Mouse (Mus musculus) embryonic fibroblast, embryonic 13.5 days (primary cell): ENCODE measurements around the gene Olfr1366. TPM values are rescaled to one million over a fixed set of nuclear protein-coding genes. Genes with fewer than 3 reads are reported as not detected.

Experiments
- H3K27ac ChIP-seq: 2 replicates; pipeline ENCODE4 v1.5.1; 2012; ENCODE audit warnings: low read length, control low read depth, inconsistent platforms; ENCODE audit not compliant: insufficient read depth
- H3K4me1 ChIP-seq: 2 replicates; pipeline ENCODE4 v1.6.1; 2011; ENCODE audit warnings: low read length; ENCODE audit not compliant: control insufficient read depth, insufficient read depth
- H3K4me3 ChIP-seq: 2 replicates; pipeline ENCODE4 v1.5.1; 2011; ENCODE audit warnings: mild to moderate bottlenecking, control low read depth, low read length; ENCODE audit not compliant: insufficient read depth
- CTCF ChIP-seq: IDR thresholded peaks from 2 replicates; pipeline ENCODE4 v1.5.1; 2011; ENCODE audit warnings: mild to moderate bottlenecking, control low read depth, low read length, moderate library complexity, borderline replicate concordance; ENCODE audit not compliant: insufficient read depth
- POLR2A ChIP-seq: IDR thresholded peaks from 2 replicates; pipeline ENCODE4 v1.6.1; 2011; ENCODE audit warnings: low read depth, mild to moderate bottlenecking, control low read depth, low read length, moderate library complexity
- polyA plus RNA-seq: library from polyadenylated mRNA; stranded (reverse); fragments of >200 nt; gene quantifications from 2 replicates; pipeline ENCODE4 v1.2.4, GENCODE M21; 2011; ENCODE audit warnings: low read depth; ENCODE audit not compliant: missing spikeins, insufficient read length

Olfr1366 gene
- polyA plus RNA-seq, 1 experiment = not detected

- TF ChIP-seq CTCF (no peak), POLR2A (no peak)
- H3K4me3 ChIP-seq = no peak within 1 kb of the TSS
- H3K4me1 ChIP-seq = no peaks in the 10 kb centered on the region
- no peak within 1 kb of the TSS for H3K27ac ChIP-seq
Measured at GRCm38 (mm10) chr13:21495080-21495479, 47.5 kb downstream of the Olfr1366 start, which contains the start of gene AK157302. AK157302 (plus strand) TSS chr13:21495223.

GRCm38 (mm10) chr13:21492847-21493246 lies 49.8 kb downstream of the Olfr1366 start:
- H3K4me1 ChIP-seq = no peaks in the 10 kb centered on the region
- no peak overlapping the region for H3K4me3 ChIP-seq
- no peak overlapping the region for H3K27ac ChIP-seq
- TF ChIP-seq POLR2A = no peak
- no peak for TF ChIP-seq CTCF

GRCm38 (mm10) chr13:21486881-21487280 lies 55.7 kb downstream of the Olfr1366 start:
- H3K27ac ChIP-seq = no peak overlapping the region
- H3K4me1 ChIP-seq = no peaks in the 10 kb centered on the region
- TF ChIP-seq POLR2A (no peak), CTCF (no peak)
- H3K4me3 ChIP-seq = no peak overlapping the region

Other genes with a start within 250 kb of the Olfr1366 start
- gene Gpx6, start 230.7 kb downstream of the Olfr1366 start, polyA plus RNA-seq = not detected in 2 replicates
- gene Olfr1367, start 195.9 kb downstream of the Olfr1366 start, polyA plus RNA-seq = not detected in 2 replicates
- gene Zscan12, start 180.0 kb downstream of the Olfr1366 start, polyA plus RNA-seq = 6.2 and 8.7 TPM in 2 replicates
- 52.5 and 60.7 TPM in 2 replicates for gene Zkscan3, start 140.1 kb downstream of the Olfr1366 start, polyA plus RNA-seq
- gene Pgbd1, start 101.8 kb downstream of the Olfr1366 start, polyA plus RNA-seq = 0.77 and 0.92 TPM in 2 replicates
- 28.1 and 38.0 TPM in 2 replicates for gene Zscan26, start 89.1 kb downstream of the Olfr1366 start, polyA plus RNA-seq
- 0.78 and 1.4 TPM in 2 replicates for gene Nkapl, start 74.3 kb downstream of the Olfr1366 start, polyA plus RNA-seq
- gene Zkscan4, start 63.9 kb downstream of the Olfr1366 start, polyA plus RNA-seq = 0.58 and 1.0 TPM in 2 replicates
- not detected in 2 replicates for gene Gm10065, start 63.4 kb downstream of the Olfr1366 start, polyA plus RNA-seq
- gene AK157302, start 47.6 kb downstream of the Olfr1366 start, polyA plus RNA-seq = 0.40 and 0.73 TPM in 2 replicates
- gene Gm11273, start 41.4 kb downstream of the Olfr1366 start, polyA plus RNA-seq = 3.1 TPM in 1 of 2 replicates, not detected in the other
- 12.3 and 15.2 TPM in 2 replicates for gene Zkscan8, start 11.7 kb downstream of the Olfr1366 start, polyA plus RNA-seq
- gene Olfr1535, start 17.1 kb upstream of the Olfr1366 start, polyA plus RNA-seq = 0.12 and 0.44 TPM in 2 replicates
- gene Olfr1364, start 39.0 kb upstream of the Olfr1366 start, polyA plus RNA-seq = not detected in 2 replicates
- not detected in 2 replicates for gene Olfr1362, start 71.2 kb upstream of the Olfr1366 start, polyA plus RNA-seq
- not detected in 2 replicates for gene Olfr11, start 99.7 kb upstream of the Olfr1366 start, polyA plus RNA-seq
- not detected in 2 replicates for gene Olfr1361, start 120.6 kb upstream of the Olfr1366 start, polyA plus RNA-seq
- gene Olfr1360, start 134.6 kb upstream of the Olfr1366 start, polyA plus RNA-seq = not detected in 2 replicates
- gene Olfr1359, start 155.3 kb upstream of the Olfr1366 start, polyA plus RNA-seq = not detected in 2 replicates
- 3.5 TPM in 1 of 2 replicates, not detected in the other for gene Hist1h2bl, start 173.3 kb upstream of the Olfr1366 start, polyA plus RNA-seq
- 5.0 TPM in 1 of 2 replicates, not detected in the other for gene Hist1h2ai, start 173.6 kb upstream of the Olfr1366 start, polyA plus RNA-seq
- 3.4 TPM in 1 of 2 replicates, not detected in the other for gene Hist1h3h, start 174.9 kb upstream of the Olfr1366 start, polyA plus RNA-seq
- gene Hist1h2bm, start 179.2 kb upstream of the Olfr1366 start, polyA plus RNA-seq = 5.5 and 9.1 TPM in 2 replicates
- 2.6 and 4.1 TPM in 2 replicates for gene Hist1h4j, start 192.3 kb upstream of the Olfr1366 start, polyA plus RNA-seq
- 1.9 and 7.3 TPM in 2 replicates for gene Hist1h4k, start 207.7 kb upstream of the Olfr1366 start, polyA plus RNA-seq
- gene Hist1h2ak, start 211.0 kb upstream of the Olfr1366 start, polyA plus RNA-seq = 5.3 TPM in 1 of 2 replicates, not detected in the other
- 2.4 and 9.6 TPM in 2 replicates for gene Hist1h2bn, start 211.3 kb upstream of the Olfr1366 start, polyA plus RNA-seq
- 2.3 and 7.8 TPM in 2 replicates for gene Hist1h1b, start 237.8 kb upstream of the Olfr1366 start, polyA plus RNA-seq
- 4.3 and 8.6 TPM in 2 replicates for gene Hist1h3i, start 240.6 kb upstream of the Olfr1366 start, polyA plus RNA-seq
- gene Hist1h2an, start 244.4 kb upstream of the Olfr1366 start, polyA plus RNA-seq = not detected in 2 replicates
- 1.0 TPM in 1 of 2 replicates, not detected in the other for gene Hist1h2bp, start 244.7 kb upstream of the Olfr1366 start, polyA plus RNA-seq